Mouse (Mus musculus) bone marrow, adult 2 months (tissue): ENCODE data around the gene Gm4922. TPM values are rescaled to one million over a fixed set of nuclear protein-coding genes. Genes with fewer than 3 reads are reported as not detected.

Source experiments
- H3K27ac ChIP-seq: fragments of 200-500 bp; 2 replicates; pipeline ENCODE4 v1.5.1; 2012; ENCODE audit warnings: low read depth, mild to moderate bottlenecking, control low read depth, inconsistent platforms, low read length; ENCODE audit not compliant: control insufficient read depth, poor library complexity, insufficient read depth
- H3K4me1 ChIP-seq: fragments of 200-500 bp; 2 replicates; pipeline ENCODE4 v1.6.1; 2011; ENCODE audit warnings: low read length; ENCODE audit not compliant: control insufficient read depth, insufficient read depth
- H3K4me3 ChIP-seq: fragments of 200-500 bp; replicated peaks from 2 replicates; pipeline ENCODE3; 2011; ENCODE audit warnings: mild to moderate bottlenecking, low read depth, low read length, control low read depth; ENCODE audit not compliant: control insufficient read depth
- CTCF ChIP-seq: fragments of 200-500 bp; IDR thresholded peaks from 2 replicates; pipeline ENCODE4 v1.5.1; 2011; ENCODE audit warnings: low read length, control low read depth; ENCODE audit not compliant: control insufficient read depth, insufficient read depth
- POLR2A ChIP-seq: fragments of 200-500 bp; IDR thresholded peaks from 2 replicates; pipeline ENCODE4 v1.6.1; 2011; ENCODE audit warnings: low read depth, mild to moderate bottlenecking, control low read depth, low read length, borderline replicate concordance; ENCODE audit not compliant: control insufficient read depth
- WGBS: fragments of 180-500 bp; shearing (Covaris S2); methylation state at CpG from one replicate; pipeline ENCODE4 v1.1.7; 2018; 5-methylcytosine and 5-hydroxymethylcytosine counted together
- polyA plus RNA-seq: library from polyadenylated mRNA; stranded (reverse); fragments of >200 nt; gene quantifications from 2 replicates; pipeline ENCODE4 v1.2.4, GENCODE M21; 2011; ENCODE audit warnings: low replicate concordance; ENCODE audit not compliant: missing spikeins, insufficient read depth, insufficient read length

Gm4922 gene
- polyA plus RNA-seq: not detected in 2 replicates

GRCm38 (mm10) chr10:18786693-18787092, at the start of gene Gm4922:
Gene Gm4922 (minus strand): TSS chr10:18786793.
- Histone ChIP-seq H3K4me3 (no peak within 1 kb of the TSS), H3K27ac (no peak within 1 kb of the TSS), H3K4me1 (no peaks in the 10 kb centered on the region)
- WGBS: 84% methylated on average over 1 of the region's 1 CpGs
- TF ChIP-seq POLR2A (no peak), CTCF (no peak)

GRCm38 (mm10) chr10:18835684-18836479, 49.3 kb upstream of the Gm4922 start:
- H3K27ac ChIP-seq: no peak overlapping the region
- TF ChIP-seq CTCF: 0 out of 2 replicates have a peak, but pooled peaks have one; percentile 10
- no peak for TF ChIP-seq POLR2A
- 52% methylated on average over 6 of the region's 6 CpGs for WGBS
- H3K4me1 ChIP-seq: no peaks in the 10 kb centered on the region
- H3K4me3 ChIP-seq: no peak overlapping the region

GRCm38 (mm10) chr10:18834389-18834788, 47.8 kb upstream of the Gm4922 start:
- H3K4me3 ChIP-seq: no peak overlapping the region
- TF ChIP-seq CTCF: no peak
- no peak for TF ChIP-seq POLR2A

GRCm38 (mm10) chr10:18831823-18832222, 45.2 kb upstream of the Gm4922 start:
- Histone ChIP-seq H3K27ac (no peak overlapping the region), H3K4me1 (no peaks in the 10 kb centered on the region), H3K4me3 (no peak overlapping the region)
- TF ChIP-seq POLR2A (no peak), CTCF (no peak)
- 48% methylated on average over 7 of the region's 7 CpGs for WGBS

More at GRCm38 (mm10) chr10:18834389-18834788, 47.8 kb upstream of the Gm4922 start:
- Histone ChIP-seq H3K4me1 (no peaks in the 10 kb centered on the region), H3K27ac (no peak overlapping the region)
- WGBS: 56% methylated on average over 2 of the region's 2 CpGs

- Histone ChIP-seq H3K4me1 (no peaks in the 10 kb centered on the region), H3K4me3 (no peak overlapping the region), H3K27ac (no peak overlapping the region)
- 73% methylated on average over 4 of the region's 4 CpGs for WGBS
- TF ChIP-seq CTCF (no peak), POLR2A (no peak)
Observed at GRCm38 (mm10) chr10:18830359-18830758, 43.8 kb upstream of the Gm4922 start.

- WGBS: 35% methylated on average over 2 of the region's 2 CpGs
- Histone ChIP-seq H3K4me3 (no peak overlapping the region), H3K27ac (no peak overlapping the region), H3K4me1 (peaks cover 3% of the 10 kb centered on the region; the same call in 1 of the 2 replicates)
- TF ChIP-seq CTCF (no peak), POLR2A (no peak)
Observed at GRCm38 (mm10) chr10:18827936-18828335, 41.3 kb upstream of the Gm4922 start.

- H3K4me3 ChIP-seq: no peak overlapping the region
- TF ChIP-seq POLR2A (no peak), CTCF (no peak)
- WGBS: 12% methylated on average over 2 of the region's 2 CpGs
- peaks cover 3% of the 10 kb centered on the region; the same call in 1 of the 2 replicates for H3K4me1 ChIP-seq
- no peak overlapping the region for H3K27ac ChIP-seq
Observed at GRCm38 (mm10) chr10:18826107-18826506, 39.5 kb upstream of the Gm4922 start.

GRCm38 (mm10) chr10:18825143-18825542, 38.5 kb upstream of the Gm4922 start:
- no peak overlapping the region for H3K27ac ChIP-seq
- peaks cover 3% of the 10 kb centered on the region; the same call in 1 of the 2 replicates for H3K4me1 ChIP-seq
- H3K4me3 ChIP-seq: no peak overlapping the region
- TF ChIP-seq CTCF (no peak), POLR2A (no peak)
